Mouse (Mus musculus): ENCODE measurements around the gene Pigh. TPM values are rescaled to one million over a fixed set of nuclear protein-coding genes. Genes with fewer than 3 reads are reported as not detected.

The Pigh gene
- polyA plus RNA-seq, 1 experiment from 2014 or later = 34.8 TPM

DNA sequence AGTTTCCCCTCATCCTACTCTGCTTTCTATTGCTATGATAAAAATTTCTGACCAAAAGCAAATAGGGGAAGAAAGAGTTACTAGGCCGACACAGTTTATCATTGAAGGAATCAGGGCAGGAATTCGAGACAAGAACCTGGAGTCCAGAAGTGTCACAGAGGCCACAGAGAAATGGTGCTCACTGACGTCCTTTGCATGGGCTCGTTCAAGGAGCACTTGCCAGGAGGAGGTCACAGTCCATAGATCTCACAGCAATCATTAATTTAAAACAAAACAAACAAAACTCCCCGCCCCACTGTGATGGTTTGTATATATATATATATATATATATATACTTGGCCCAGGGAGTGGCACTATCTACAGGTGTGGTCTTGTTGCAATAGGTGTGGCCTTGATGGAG, 15.9 kb upstream of the Pigh start:
- no peaks in the 10 kb centered on the region for H3K36me3 ChIP-seq
- ATAC-seq (ENCODE audit: insufficient number of reproducible peaks, low FRiP score, low TSS enrichment, low read depth) = no peak
- WGBS = 80% methylated on average over 5 of the region's 5 CpGs
- no peak overlapping the region for H3K27ac ChIP-seq (replicated peaks)
- no peak overlapping the region for H3K4me2 ChIP-seq (replicated peaks)
- H3K4me1 ChIP-seq = no peaks in the 10 kb centered on the region
- H3K4me3 ChIP-seq (replicated peaks) = no peak overlapping the region
- no peaks in the 10 kb centered on the region for H3K9me3 ChIP-seq (replicated peaks)
- H3K9ac ChIP-seq = no peak overlapping the region
- no peaks in the 10 kb centered on the region for H3K27me3 ChIP-seq

DNA sequence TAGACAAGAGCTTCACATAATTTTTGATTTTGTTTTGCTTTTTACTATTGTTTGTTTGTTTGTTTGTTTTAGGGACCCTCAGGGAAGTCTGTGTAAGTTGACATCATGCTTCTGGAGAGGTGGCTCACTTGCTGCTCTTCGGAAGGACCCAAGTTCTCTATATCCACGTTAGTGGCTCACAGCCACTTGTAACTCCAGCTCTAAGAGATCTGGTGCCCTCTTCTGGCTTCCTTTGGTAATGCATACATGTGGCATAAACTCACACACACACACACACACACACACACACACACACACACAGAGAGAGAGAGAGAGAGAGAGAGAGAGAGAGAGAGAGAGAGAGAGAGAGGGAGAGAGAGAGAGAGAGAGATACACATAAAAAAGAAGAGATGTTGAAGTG, 15.1 kb upstream of the Pigh start:
- no peak for ATAC-seq (ENCODE audit: insufficient number of reproducible peaks, low FRiP score, low TSS enrichment, low read depth)
- H3K9ac ChIP-seq = no peak overlapping the region
- H3K4me2 ChIP-seq (replicated peaks) = no peak overlapping the region
- H3K27ac ChIP-seq (replicated peaks) = no peak overlapping the region
- no peaks in the 10 kb centered on the region for H3K9me3 ChIP-seq (replicated peaks)
- no peaks in the 10 kb centered on the region for H3K36me3 ChIP-seq
- no peaks in the 10 kb centered on the region for H3K27me3 ChIP-seq
- WGBS = 65% methylated on average over 2 of the region's 2 CpGs
- H3K4me3 ChIP-seq (replicated peaks) = no peak overlapping the region
- no peaks in the 10 kb centered on the region for H3K4me1 ChIP-seq

DNA sequence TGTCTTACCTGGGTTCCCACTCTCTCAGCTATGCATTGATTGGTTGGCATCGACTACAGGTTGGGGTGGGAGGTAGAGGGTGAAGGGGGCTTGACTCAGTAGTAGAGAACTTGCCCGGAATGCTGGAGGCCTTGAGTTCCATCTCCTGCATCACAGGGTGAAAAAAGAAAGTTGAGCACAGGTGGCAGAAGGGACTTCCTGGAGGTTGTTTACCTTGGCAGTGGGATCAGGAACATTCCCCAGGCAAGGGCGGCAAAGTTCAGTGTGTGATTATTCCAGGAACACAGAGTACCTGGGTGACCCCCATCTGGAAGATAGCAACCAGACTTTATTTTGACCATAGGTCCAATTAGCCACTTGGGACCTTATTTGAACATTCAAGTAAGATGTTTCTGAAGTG, 14.3 kb upstream of the Pigh start:
- H3K36me3 ChIP-seq = no peaks in the 10 kb centered on the region
- H3K4me1 ChIP-seq = no peaks in the 10 kb centered on the region
- H3K4me2 ChIP-seq (replicated peaks) = no peak overlapping the region
- ATAC-seq (ENCODE audit: insufficient number of reproducible peaks, low FRiP score, low TSS enrichment, low read depth) = no peak
- H3K27ac ChIP-seq (replicated peaks) = no peak overlapping the region
- no peak overlapping the region for H3K9ac ChIP-seq
- no peaks in the 10 kb centered on the region for H3K9me3 ChIP-seq (replicated peaks)
- H3K27me3 ChIP-seq = no peaks in the 10 kb centered on the region
- WGBS = 69% methylated on average over 3 of the region's 3 CpGs
- no peak overlapping the region for H3K4me3 ChIP-seq (replicated peaks)

DNA sequence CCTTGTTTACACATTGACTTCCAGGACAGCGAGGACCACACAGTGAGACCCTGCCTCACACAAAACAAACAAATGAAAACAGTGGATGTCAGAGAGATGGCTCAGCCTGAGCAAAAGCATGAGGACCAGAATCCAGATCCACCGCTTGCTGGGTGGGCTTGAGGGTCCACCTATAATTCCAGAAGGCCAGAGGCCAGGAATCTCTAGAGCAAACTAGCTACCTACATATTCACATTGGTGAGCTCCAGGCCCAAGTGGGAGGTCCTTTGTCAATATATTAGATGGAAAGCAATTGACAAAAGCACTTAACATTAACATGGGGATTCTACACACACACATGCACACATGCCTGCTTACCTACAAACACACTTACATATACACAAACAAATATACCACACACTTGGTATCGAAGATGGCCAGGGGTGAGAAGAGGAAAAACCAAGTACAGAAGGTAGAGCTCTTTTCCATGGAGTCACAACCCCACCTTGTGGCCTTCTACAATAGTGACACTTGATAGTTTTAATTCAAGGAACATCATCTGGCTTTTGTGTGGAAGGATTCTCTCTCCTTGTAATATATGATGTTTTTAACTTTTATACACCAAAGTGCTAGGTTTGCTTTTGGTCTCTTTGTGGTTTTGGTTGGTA, 7.8 kb upstream of the Pigh start:
- ATAC-seq (ENCODE audit: insufficient number of reproducible peaks, low FRiP score, low TSS enrichment, low read depth) = no peak
- H3K9me3 ChIP-seq (replicated peaks) = no peaks in the 10 kb centered on the region
- H3K27me3 ChIP-seq = no peaks in the 10 kb centered on the region
- H3K9ac ChIP-seq = no peak overlapping the region
- no peak overlapping the region for H3K4me3 ChIP-seq (replicated peaks)
- H3K4me2 ChIP-seq (replicated peaks) = no peak overlapping the region
- no peaks in the 10 kb centered on the region for H3K36me3 ChIP-seq
- WGBS = 62% methylated on average over 3 of the region's 3 CpGs
- no peak overlapping the region for H3K27ac ChIP-seq (replicated peaks)
- no peaks in the 10 kb centered on the region for H3K4me1 ChIP-seq

DNA sequence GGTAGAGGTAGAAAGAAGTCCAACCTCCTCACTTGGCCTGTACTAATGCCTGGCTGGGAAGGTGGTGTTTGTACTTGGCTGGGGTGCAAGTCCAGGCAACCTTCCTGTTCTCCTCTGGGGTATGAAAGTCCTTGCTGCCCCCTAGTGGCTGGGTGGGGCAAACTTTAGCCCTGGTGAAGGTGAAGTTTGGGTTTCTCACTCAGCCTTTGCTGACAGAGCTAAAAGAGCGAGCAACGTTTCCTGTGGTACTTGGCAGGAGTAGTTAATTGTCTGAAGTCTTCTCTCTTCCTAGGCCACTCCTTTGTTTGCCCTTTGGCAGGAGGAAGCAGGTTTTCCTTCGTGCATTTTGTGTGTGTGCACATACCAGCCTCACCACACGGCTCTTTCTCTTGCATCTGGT, 3.1 kb upstream of the Pigh start:
- ATAC-seq (ENCODE audit: insufficient number of reproducible peaks, low FRiP score, low TSS enrichment, low read depth) = no peak
- no peaks in the 10 kb centered on the region for H3K36me3 ChIP-seq
- no peaks in the 10 kb centered on the region for H3K9me3 ChIP-seq (replicated peaks)
- H3K27me3 ChIP-seq = no peaks in the 10 kb centered on the region
- no peak overlapping the region for H3K4me3 ChIP-seq (replicated peaks)
- no peak overlapping the region for H3K4me2 ChIP-seq (replicated peaks)
- no peak overlapping the region for H3K9ac ChIP-seq
- 33% methylated on average over 4 of the region's 4 CpGs for WGBS
- peaks cover 6% of the 10 kb centered on the region; the same call in 1 of the 2 replicates for H3K4me1 ChIP-seq
- H3K27ac ChIP-seq (replicated peaks) = no peak overlapping the region

DNA sequence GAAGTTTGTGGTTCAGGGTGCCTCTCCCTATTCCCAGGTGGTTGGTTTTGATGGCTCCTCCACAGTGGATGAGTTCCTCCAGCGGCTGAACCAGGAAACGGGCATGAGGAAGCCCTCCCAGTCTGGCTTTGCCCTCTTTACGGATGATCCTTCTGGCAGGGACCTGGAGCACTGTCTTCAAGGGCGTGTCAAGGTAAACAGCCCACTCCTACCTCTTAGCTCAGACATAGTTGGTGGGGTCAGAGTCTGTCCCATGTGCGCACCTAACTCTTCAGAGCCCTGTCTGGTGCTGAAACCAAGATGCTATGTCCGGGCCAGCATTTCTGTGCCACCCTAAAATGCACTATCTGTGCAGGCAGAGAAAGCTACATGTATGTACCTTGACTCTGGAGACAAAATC, 16.1 kb downstream of the Pigh start:
- Histone ChIP-seq H3K4me1 (no peaks in the 10 kb centered on the region), H3K4me2 (replicated peaks) (no peak overlapping the region), H3K36me3 (peaks cover 56% of the 10 kb centered on the region), H3K9me3 (replicated peaks) (no peaks in the 10 kb centered on the region), H3K4me3 (replicated peaks) (no peak overlapping the region), H3K9ac (no peak overlapping the region), H3K27ac (replicated peaks) (no peak overlapping the region), H3K27me3 (no peaks in the 10 kb centered on the region)
- no peak for ATAC-seq (ENCODE audit: insufficient number of reproducible peaks, low FRiP score, low TSS enrichment, low read depth)
- WGBS = 91% methylated on average over 6 of the region's 6 CpGs

DNA sequence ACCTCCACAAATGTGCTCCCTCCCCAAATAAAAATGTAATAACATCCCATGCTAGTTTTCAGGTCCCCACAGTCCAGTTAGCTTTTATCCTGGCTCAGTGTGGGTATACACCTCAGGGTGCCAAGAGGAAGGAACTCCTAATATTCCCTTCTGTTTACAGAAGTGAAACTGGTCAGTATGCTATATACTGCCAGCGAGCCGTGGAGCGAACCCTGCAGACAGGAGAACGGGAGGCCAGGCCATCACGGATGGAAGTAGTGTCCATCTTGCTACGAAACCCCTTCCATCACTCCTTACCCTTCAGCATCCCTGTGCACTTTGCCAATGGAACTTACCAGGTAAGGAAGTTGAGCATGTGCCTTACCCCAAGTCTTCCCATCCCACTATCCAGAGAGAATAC, 16.9 kb downstream of the Pigh start:
- WGBS = 90% methylated on average over 6 of the region's 6 CpGs
- H3K4me3 ChIP-seq (replicated peaks) = no peak overlapping the region
- no peak overlapping the region for H3K9ac ChIP-seq
- no peak overlapping the region for H3K27ac ChIP-seq (replicated peaks)
- no peaks in the 10 kb centered on the region for H3K4me1 ChIP-seq
- no peak for ATAC-seq (ENCODE audit: insufficient number of reproducible peaks, low FRiP score, low TSS enrichment, low read depth)
- no peaks in the 10 kb centered on the region for H3K9me3 ChIP-seq (replicated peaks)
- H3K4me2 ChIP-seq (replicated peaks) = no peak overlapping the region
- H3K27me3 ChIP-seq = no peaks in the 10 kb centered on the region
- peaks cover 51% of the 10 kb centered on the region for H3K36me3 ChIP-seq

DNA sequence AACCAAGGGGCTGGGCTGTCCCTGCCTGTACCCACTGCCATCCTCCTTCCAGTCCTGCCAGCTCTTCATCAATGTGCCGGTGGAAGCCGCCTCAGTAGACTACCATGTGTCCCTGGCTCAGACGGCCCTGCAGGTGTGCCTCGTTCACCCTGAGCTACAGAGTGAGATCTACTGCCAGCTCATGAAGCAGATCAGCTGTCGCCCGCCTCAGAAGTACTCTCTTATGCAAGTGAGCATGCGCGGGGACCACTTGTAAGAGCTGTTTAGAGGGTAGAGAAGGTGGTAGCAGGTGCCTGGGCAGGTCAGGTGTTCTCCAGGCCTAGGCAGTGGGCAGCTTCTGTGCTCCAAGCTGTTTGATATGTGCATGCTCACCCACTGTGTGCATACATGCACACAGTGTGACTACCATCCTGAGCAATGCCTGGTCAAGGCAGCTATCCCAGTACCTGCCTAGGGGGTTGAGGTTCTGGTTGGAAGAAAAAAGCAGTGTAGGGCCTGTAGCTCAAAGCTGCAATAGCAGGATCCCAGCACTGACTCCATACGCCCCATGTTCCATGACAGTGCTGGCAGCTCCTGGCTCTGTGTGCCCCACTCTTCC, 18.6 kb downstream of the Pigh start:
- Histone ChIP-seq H3K27ac (replicated peaks) (no peak overlapping the region), H3K4me2 (replicated peaks) (no peak overlapping the region), H3K36me3 (peaks cover 41% of the 10 kb centered on the region), H3K4me3 (replicated peaks) (no peak overlapping the region), H3K9me3 (replicated peaks) (no peaks in the 10 kb centered on the region), H3K27me3 (no peaks in the 10 kb centered on the region), H3K9ac (no peak overlapping the region), H3K4me1 (no peaks in the 10 kb centered on the region)
- no peak for ATAC-seq (ENCODE audit: insufficient number of reproducible peaks, low FRiP score, low TSS enrichment, low read depth)
- 88% methylated on average over 9 of the region's 9 CpGs for WGBS

DNA sequence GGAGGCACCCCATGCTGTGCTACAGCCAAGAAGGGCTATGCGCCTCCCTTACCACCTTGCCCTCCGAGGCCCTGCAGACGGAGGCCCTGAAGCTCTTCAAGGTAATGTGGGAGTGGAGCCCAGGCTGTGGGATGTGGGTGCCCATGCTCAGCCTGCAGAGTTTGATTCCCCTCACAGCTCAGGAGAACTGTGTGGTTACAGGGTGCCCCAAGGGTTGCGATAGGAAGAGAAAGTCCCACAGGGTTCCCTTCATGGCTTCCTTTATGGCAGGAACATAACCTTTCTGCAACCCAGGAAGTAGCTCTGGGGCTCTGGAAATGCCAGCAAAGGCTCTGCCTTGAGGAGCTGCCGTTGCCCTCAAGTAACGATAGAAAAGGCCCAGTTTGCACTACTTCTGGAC, 19.5 kb downstream of the Pigh start:
- no peaks in the 10 kb centered on the region for H3K27me3 ChIP-seq
- H3K4me1 ChIP-seq = no peaks in the 10 kb centered on the region
- no peak overlapping the region for H3K4me2 ChIP-seq (replicated peaks)
- no peak overlapping the region for H3K9ac ChIP-seq
- ATAC-seq (ENCODE audit: insufficient number of reproducible peaks, low FRiP score, low TSS enrichment, low read depth) = no peak
- peaks cover 32% of the 10 kb centered on the region for H3K36me3 ChIP-seq
- no peak overlapping the region for H3K27ac ChIP-seq (replicated peaks)
- no peaks in the 10 kb centered on the region for H3K9me3 ChIP-seq (replicated peaks)
- no peak overlapping the region for H3K4me3 ChIP-seq (replicated peaks)
- WGBS = 82% methylated on average over 6 of the region's 6 CpGs

DNA sequence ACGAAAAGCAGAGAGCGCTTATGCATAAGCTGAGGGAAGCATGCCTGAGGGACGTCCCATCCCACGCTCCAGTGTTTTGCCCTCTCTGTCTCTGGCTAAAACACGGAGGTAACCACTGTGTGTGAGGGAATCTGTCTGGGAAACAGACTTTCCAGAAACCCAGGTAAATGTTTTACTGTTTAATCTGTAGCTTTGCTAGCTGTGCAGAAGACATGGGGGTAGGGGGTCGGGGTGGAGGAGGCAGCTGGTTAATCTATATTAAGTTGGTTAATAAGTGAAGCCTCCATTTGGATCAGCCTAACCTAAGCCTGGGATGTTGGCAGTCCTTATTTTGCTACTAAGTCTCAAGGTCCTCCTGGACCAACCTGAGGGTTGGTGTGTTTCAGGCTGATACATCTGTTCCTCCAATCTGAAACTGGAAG, 20.3 kb downstream of the Pigh start:
- no peaks in the 10 kb centered on the region for H3K4me1 ChIP-seq
- ATAC-seq (ENCODE audit: insufficient number of reproducible peaks, low FRiP score, low TSS enrichment, low read depth) = no peak
- no peak overlapping the region for H3K4me2 ChIP-seq (replicated peaks)
- H3K36me3 ChIP-seq = peaks cover 30% of the 10 kb centered on the region
- no peak overlapping the region for H3K27ac ChIP-seq (replicated peaks)
- no peak overlapping the region for H3K9ac ChIP-seq
- WGBS = 84% methylated on average over 6 of the region's 6 CpGs
- no peaks in the 10 kb centered on the region for H3K9me3 ChIP-seq (replicated peaks)
- no peak overlapping the region for H3K4me3 ChIP-seq (replicated peaks)
- no peaks in the 10 kb centered on the region for H3K27me3 ChIP-seq

DNA sequence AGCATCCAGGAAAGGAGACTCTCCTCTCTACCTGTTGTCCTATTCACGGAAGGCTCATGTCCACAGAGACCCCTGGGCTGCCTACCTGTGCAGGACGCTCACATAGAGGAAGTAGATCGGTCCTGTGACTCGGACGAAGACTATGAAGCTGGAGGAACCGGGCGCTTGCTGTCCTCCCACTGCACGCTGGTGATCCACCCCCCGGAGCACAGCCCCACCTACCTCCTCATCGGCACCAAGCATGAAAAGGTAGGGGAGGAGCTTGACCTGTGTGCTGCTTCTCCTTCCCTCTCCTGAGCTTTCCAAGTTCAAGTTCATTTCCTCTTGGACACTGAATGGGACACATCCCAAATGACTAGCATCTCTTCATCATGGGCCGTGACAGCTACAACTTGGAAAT, 21.1 kb downstream of the Pigh start:
- Histone ChIP-seq H3K27ac (replicated peaks) (no peak overlapping the region), H3K9ac (no peak overlapping the region), H3K36me3 (peaks cover 21% of the 10 kb centered on the region), H3K9me3 (replicated peaks) (no peaks in the 10 kb centered on the region), H3K4me1 (no peaks in the 10 kb centered on the region), H3K27me3 (no peaks in the 10 kb centered on the region), H3K4me2 (replicated peaks) (no peak overlapping the region), H3K4me3 (replicated peaks) (no peak overlapping the region)
- 86% methylated on average over 11 of the region's 11 CpGs for WGBS
- no peak for ATAC-seq (ENCODE audit: insufficient number of reproducible peaks, low FRiP score, low TSS enrichment, low read depth)

DNA sequence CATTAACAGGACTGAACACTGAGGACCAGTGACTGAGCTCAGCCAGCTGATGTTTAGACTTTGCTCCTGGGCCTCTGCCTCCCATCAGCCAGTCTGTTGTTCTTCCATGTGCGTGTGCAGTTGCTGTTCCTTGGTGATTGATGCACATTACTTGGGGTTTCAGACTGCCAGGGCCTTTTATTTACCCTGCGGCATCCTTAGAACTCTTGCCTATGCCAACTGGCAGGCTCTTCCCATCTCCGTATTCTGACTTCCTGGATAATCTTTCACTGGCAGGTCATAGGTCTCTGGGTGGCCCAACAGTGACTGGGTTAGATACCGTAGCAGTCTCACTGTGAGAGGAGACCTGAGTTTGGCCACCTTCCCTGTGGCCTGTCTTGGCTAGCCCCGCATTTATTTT, 21.9 kb downstream of the Pigh start:
- Histone ChIP-seq H3K9ac (no peak overlapping the region), H3K27ac (replicated peaks) (no peak overlapping the region), H3K4me1 (no peaks in the 10 kb centered on the region), H3K9me3 (replicated peaks) (no peaks in the 10 kb centered on the region), H3K27me3 (no peaks in the 10 kb centered on the region), H3K4me2 (replicated peaks) (no peak overlapping the region), H3K36me3 (peaks cover 13% of the 10 kb centered on the region; the same call in 1 of the 2 replicates), H3K4me3 (replicated peaks) (no peak overlapping the region)
- WGBS = 82% methylated on average over 5 of the region's 5 CpGs
- no peak for ATAC-seq (ENCODE audit: insufficient number of reproducible peaks, low FRiP score, low TSS enrichment, low read depth)
